Comparison of ENCODE assay signal across 9 mouse cellular contexts in the genomic region with DNA sequence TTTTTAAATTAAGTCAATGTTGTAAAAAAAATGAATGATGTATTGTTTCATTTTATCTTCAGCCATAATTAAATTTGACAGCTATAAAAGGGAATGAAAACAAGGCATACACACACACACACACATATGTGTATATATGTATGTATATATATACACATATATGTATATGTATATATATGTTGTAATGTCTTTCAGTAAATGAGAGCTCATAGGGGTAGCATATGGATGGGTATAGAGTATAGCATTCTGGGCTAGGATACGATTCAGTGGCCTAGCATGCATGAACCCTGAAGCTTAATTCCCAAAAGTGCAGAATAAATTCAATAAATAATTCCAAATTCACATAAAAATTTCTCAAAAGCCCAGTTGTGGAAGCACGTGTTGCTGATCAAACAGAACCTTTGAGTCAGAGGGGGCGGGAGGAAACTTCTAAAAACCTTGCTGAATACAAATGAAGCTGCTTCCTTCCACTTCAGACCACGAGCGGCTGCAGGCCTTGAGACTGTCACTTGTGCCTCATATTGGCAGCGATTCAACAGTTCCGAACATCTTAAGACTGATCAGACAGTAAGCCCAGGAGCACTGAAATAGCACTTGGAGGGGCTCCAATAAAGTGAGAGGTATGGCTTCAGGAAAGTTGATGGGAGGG. TPM values are rescaled to one million over a fixed set of nuclear protein-coding genes. Genes with fewer than 3 reads are reported as not detected.
A peak's percentile ranks its signal among the peaks of the same experiment; 100 is the strongest.
DNase-seq lines count a peak whose midpoint lies in the region; ATAC-seq and TF ChIP-seq lines count a peak whose summit lies in the region.
"Had no signal": no experiment of that assay in that cellular context is flagged by ENCODE, and none has a peak within 500 bp of the region (broad histone marks: within the 10 kb centered on the region; RNA-seq: fewer than 3 reads in every experiment).

No protein-coding gene starts in this region.

- no peak overlapping the region for H3K27ac ChIP-seq in forebrain, embryonic 15.5 days (replicated peaks)
- no peak overlapping the region for H3K27ac ChIP-seq in forebrain, embryonic 10.5 days
- H3K27ac ChIP-seq in lung, embryonic 14.5 days (ENCODE audit: low read depth): no peak overlapping the region
- no peak overlapping the region for H3K27ac ChIP-seq in thymus, adult 2 months (ENCODE audit: control insufficient read depth, insufficient read depth, low read length)
- H3K27ac ChIP-seq: stomach, embryonic 15.5 days had no signal

- no peak overlapping the region for H3K4me3 ChIP-seq in forebrain, embryonic 15.5 days
- no peak overlapping the region for H3K4me3 ChIP-seq in forebrain, embryonic 10.5 days
- no peak overlapping the region for H3K4me3 ChIP-seq in lung, embryonic 14.5 days (ENCODE audit: low read depth, low read length)
- H3K4me3 ChIP-seq in lung, adult 2 months (replicated peaks; ENCODE audit: extremely low read depth, low read depth, low read length): no peak overlapping the region
- no peak overlapping the region for H3K4me3 ChIP-seq in thymus, adult 2 months (ENCODE audit: control insufficient read depth, insufficient read depth, low read length)
- H3K4me3 ChIP-seq: stomach, embryonic 15.5 days had no signal

- H3K9ac ChIP-seq in forebrain, embryonic 15.5 days (replicated peaks): no peak overlapping the region
- no peak overlapping the region for H3K9ac ChIP-seq in lung, embryonic 14.5 days
- H3K9ac ChIP-seq: stomach, embryonic 15.5 days had no signal

- no peak for TF ChIP-seq POLR2A in lung, adult 2 months (IDR thresholded peaks at IDR 0.05; ENCODE audit: borderline replicate concordance, extremely low read depth, low read depth, low read length)
- no peak for TF ChIP-seq POLR2A in thymus, adult 2 months (IDR thresholded peaks at IDR 0.05; ENCODE audit: control insufficient read depth, extremely low read depth, insufficient read depth, low read length, poor library complexity)

- H3K9me3 ChIP-seq in forebrain, embryonic 15.5 days: no peaks in the 10 kb centered on the region
- no peaks in the 10 kb centered on the region for H3K9me3 ChIP-seq in forebrain, embryonic 10.5 days
- no peaks in the 10 kb centered on the region for H3K9me3 ChIP-seq in lung, embryonic 14.5 days (ENCODE audit: low read depth, low read length)
- H3K9me3 ChIP-seq: stomach, embryonic 15.5 days had no signal

- ATAC-seq in forebrain, embryonic 15.5 days (replicated peaks): 0 out of 2 replicates have a peak, but pooled peaks have one; percentile 30
- no peak for ATAC-seq in lung, embryonic 14.5 days (ENCODE audit: insufficient read depth)

- no peak overlapping the region for H3K4me2 ChIP-seq in forebrain, embryonic 15.5 days (replicated peaks)
- no peak overlapping the region for H3K4me2 ChIP-seq in lung, embryonic 14.5 days
- H3K4me2 ChIP-seq: stomach, embryonic 15.5 days had no signal

- H3K36me3 ChIP-seq in forebrain, embryonic 15.5 days: no peaks in the 10 kb centered on the region
- no peaks in the 10 kb centered on the region for H3K36me3 ChIP-seq in forebrain, embryonic 10.5 days (replicated peaks)
- H3K36me3 ChIP-seq in lung, embryonic 14.5 days (ENCODE audit: insufficient read depth): no peaks in the 10 kb centered on the region
- peaks cover 32% of the 10 kb centered on the region for H3K36me3 ChIP-seq in thymus, adult 2 months (ENCODE audit: control insufficient read depth, insufficient read depth, low read length)
- H3K36me3 ChIP-seq: stomach, embryonic 15.5 days had no signal

- H3K4me1 ChIP-seq in forebrain, embryonic 15.5 days: peaks cover 5% of the 10 kb centered on the region
- peaks cover 6% of the 10 kb centered on the region for H3K4me1 ChIP-seq in forebrain, embryonic 10.5 days
- no peaks in the 10 kb centered on the region for H3K4me1 ChIP-seq in lung, embryonic 14.5 days (ENCODE audit: insufficient read depth)
- H3K4me1 ChIP-seq in lung, adult 2 months (ENCODE audit: control insufficient read depth, insufficient read depth, low read length): peaks cover 2% of the 10 kb centered on the region; the same call in 1 of the 2 replicates
- peaks cover 12% of the 10 kb centered on the region for H3K4me1 ChIP-seq in thymus, adult 2 months (replicated peaks; ENCODE audit: control insufficient read depth, insufficient read depth, low read length)

- DNase-seq in forebrain, embryonic 10.5 days (ENCODE audit: extremely low spot score, low spot score): no peak
- DNase-seq in lung, embryonic 14.5 days: peak; percentile 47
- no peak for DNase-seq in lung, adult 2 months
- peak; percentile 30 to 41 for DNase-seq in heart, adult 9 months (ENCODE audit: low spot score in 2 of 2)
- peak; percentile 60 for DNase-seq in thymus, adult 2 months
- no peak for DNase-seq in right cerebral cortex, postnatal 25 days
- no peak for DNase-seq in right cerebral cortex, postnatal 10 days (ENCODE audit: low spot score in 2 of 2)

- WGBS in forebrain, embryonic 15.5 days: 46% methylated on average over 7 of the region's 7 CpGs
- WGBS in forebrain, embryonic 10.5 days: 78% methylated on average over 7 of the region's 7 CpGs
- 45% methylated on average over 7 of the region's 7 CpGs for WGBS in lung, embryonic 14.5 days
- WGBS in lung, adult 2 months: 32% methylated on average over 7 of the region's 7 CpGs
- whole genome bisulfite sequencing in thymus, adult 2 months: 6% methylated on average over 7 of the region's 7 CpGs

- H3K27me3 ChIP-seq in forebrain, embryonic 15.5 days: peaks cover 12% of the 10 kb centered on the region
- H3K27me3 ChIP-seq in forebrain, embryonic 10.5 days (ENCODE audit: poor library complexity, severe bottlenecking): peaks cover 25% of the 10 kb centered on the region
- peaks cover 4% of the 10 kb centered on the region; the same call in 1 of the 2 replicates for H3K27me3 ChIP-seq in lung, embryonic 14.5 days (ENCODE audit: insufficient read depth, low read length)
- no peaks in the 10 kb centered on the region for H3K27me3 ChIP-seq in thymus, adult 2 months (ENCODE audit: control insufficient read depth, insufficient read depth, low read length)
- H3K27me3 ChIP-seq: stomach, embryonic 15.5 days had no signal

- TF ChIP-seq CTCF in lung, embryonic 14.5 days (IDR thresholded peaks at IDR 0.05; ENCODE audit: low read depth): no peak
- TF ChIP-seq CTCF in lung, adult 2 months (IDR thresholded peaks at IDR 0.05; ENCODE audit: insufficient read depth, low read length): no peak
- TF ChIP-seq CTCF in thymus, adult 2 months (IDR thresholded peaks at IDR 0.05; ENCODE audit: borderline replicate concordance, control insufficient read depth, extremely low read depth, insufficient read depth, low read length, poor library complexity): no peak

RNA-seq across cellular contexts. Expression of gene Ptger4, which starts 6.9 kb away (rescaled TPM):
- polyA plus RNA-seq in forebrain, embryonic 15.5 days (2015; fragmentation: Nextera tagmentation; extraction: Ambion mirVana): 0.42 and 0.50 TPM in 2 replicates
- polyA plus RNA-seq in forebrain, embryonic 10.5 days (2016; fragmentation: Nextera tagmentation; extraction: Ambion mirVana): 0.77 and 0.97 TPM in 2 replicates
- polyA plus RNA-seq in lung, embryonic 14.5 days (2014; fragmentation: Nextera tagmentation; extraction: Ambion mirVana): 1.0 and 1.8 TPM in 2 replicates
- 6.9 and 7.6 TPM in 2 replicates for polyA plus RNA-seq in lung, adult 2 months (2012; rRNA removed)
- 61.0 and 63.0 TPM in 2 replicates for polyA plus RNA-seq in thymus, adult 2 months (2012; rRNA removed)

RNA-seq across cellular contexts. Expression of gene Ttc33, which starts 51.8 kb away (rescaled TPM):
- polyA plus RNA-seq in forebrain, embryonic 15.5 days (2015; fragmentation: Nextera tagmentation; extraction: Ambion mirVana): 61.4 and 65.4 TPM in 2 replicates
- polyA plus RNA-seq in forebrain, embryonic 10.5 days (2016; fragmentation: Nextera tagmentation; extraction: Ambion mirVana): 33.3 and 34.1 TPM in 2 replicates
- polyA plus RNA-seq in lung, embryonic 14.5 days (2014; fragmentation: Nextera tagmentation; extraction: Ambion mirVana): 41.9 and 44.6 TPM in 2 replicates
- 3.6 and 8.0 TPM in 2 replicates for polyA plus RNA-seq in lung, adult 2 months (2012; rRNA removed)
- polyA plus RNA-seq in thymus, adult 2 months (2012; rRNA removed): 3.8 and 4.9 TPM in 2 replicates

Comparison
In these comparisons a context has a peak if more than half of its experiments do, and no peak if none do; other contexts are left out.
1. DNase-seq: peak in lung, embryonic 14.5 days (single experiment), heart, adult 9 months (2 of 2) and thymus, adult 2 months (single experiment); none in forebrain, embryonic 10.5 days (single experiment), lung, adult 2 months (single experiment), right cerebral cortex, postnatal 25 days (single experiment) and right cerebral cortex, postnatal 10 days (0 of 2).